Comparison of ENCODE assay signal across 33 mouse cellular contexts in the genomic region with DNA sequence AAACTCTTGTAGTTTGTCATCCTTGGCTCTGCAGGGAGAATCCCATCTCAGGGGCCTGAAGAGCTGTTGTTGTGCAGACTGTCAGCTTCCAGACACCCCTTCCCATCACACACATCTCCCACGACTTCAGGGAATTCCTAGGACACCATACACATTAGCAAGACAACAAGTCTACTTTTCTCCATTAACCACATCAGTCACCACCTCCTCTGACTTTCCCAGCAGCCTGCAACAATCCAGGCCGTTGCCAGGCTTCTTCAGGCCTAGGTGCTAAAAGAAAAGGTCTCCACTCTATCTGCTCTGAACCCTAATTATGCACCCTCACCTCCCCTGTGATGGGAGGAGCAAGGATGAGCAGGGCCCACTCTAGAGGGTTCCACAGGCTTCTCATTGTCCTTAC.
"Had no signal": no experiment of that assay in that cellular context is flagged by ENCODE, and none has a peak within 500 bp of the region (broad histone marks: within the 10 kb centered on the region; RNA-seq: fewer than 3 reads in every experiment).

No protein-coding gene starts in this region.

- H3K4me2 ChIP-seq: heart, embryonic 11.5 days; heart, embryonic 12.5 days; heart, embryonic 13.5 days; heart, embryonic 15.5 days; hindbrain, embryonic 12.5 days; hindbrain, embryonic 13.5 days; hindbrain, embryonic 14.5 days; hindbrain, embryonic 15.5 days; intestine, embryonic 15.5 days; kidney, embryonic 15.5 days had no signal

- H3K27ac ChIP-seq: heart, embryonic 15.5 days; hindbrain, embryonic 10.5 days; hindbrain, embryonic 12.5 days; hindbrain, embryonic 13.5 days; hindbrain, embryonic 14.5 days; hindbrain, embryonic 15.5 days; hindbrain, postnatal 0 days; intestine, embryonic 15.5 days; kidney, embryonic 15.5 days; kidney, postnatal 0 days; layer of hippocampus, adult 2 months; left cerebral cortex, adult 2 months had no signal

- DNase-seq: heart, postnatal 10 days; heart, postnatal 14 days; heart, postnatal 36 days; heart, postnatal 4 days; kidney, adult 11 months; kidney, adult 18-20 months; kidney, adult 2 months; kidney, adult 8-10 months; kidney, adult 9 months; kidney, postnatal 10 days; kidney, postnatal 14 days; kidney, postnatal 25 days; kidney, postnatal 4 days; layer of hippocampus, adult 9-11 months; layer of hippocampus, postnatal 36 days had no signal

- H3K9ac ChIP-seq: heart, embryonic 12.5 days; heart, embryonic 13.5 days; heart, embryonic 15.5 days; hindbrain, embryonic 12.5 days; hindbrain, embryonic 13.5 days; hindbrain, embryonic 14.5 days; hindbrain, embryonic 15.5 days; intestine, embryonic 15.5 days; kidney, embryonic 15.5 days had no signal

- H3K36me3 ChIP-seq: heart, embryonic 15.5 days; hindbrain, embryonic 15.5 days; intestine, embryonic 15.5 days had no signal

- H3K27me3 ChIP-seq: heart, embryonic 12.5 days; heart, embryonic 13.5 days; heart, embryonic 15.5 days; hindbrain, embryonic 12.5 days; hindbrain, embryonic 13.5 days; hindbrain, embryonic 15.5 days; intestine, embryonic 15.5 days; kidney, embryonic 15.5 days had no signal

- H3K4me3 ChIP-seq: heart, embryonic 12.5 days; heart, embryonic 13.5 days; heart, embryonic 15.5 days; hindbrain, embryonic 10.5 days; hindbrain, embryonic 12.5 days; hindbrain, embryonic 13.5 days; hindbrain, embryonic 15.5 days; intestine, embryonic 15.5 days; kidney, embryonic 15.5 days; layer of hippocampus, adult 2 months; left cerebral cortex, adult 2 months had no signal

- ATAC-seq: hindbrain, embryonic 16.5 days; hindbrain, postnatal 0 days; inflammation-experienced regulatory T-cells, adult 6 months; intestine, embryonic 15.5 days; intestine, embryonic 16.5 days had no signal

- H3K9me3 ChIP-seq: heart, embryonic 12.5 days; heart, embryonic 13.5 days; heart, embryonic 15.5 days; hindbrain, embryonic 10.5 days; hindbrain, embryonic 12.5 days; hindbrain, embryonic 13.5 days; hindbrain, embryonic 15.5 days; intestine, embryonic 15.5 days; kidney, embryonic 15.5 days had no signal
